Mouse (Mus musculus) lung, postnatal 0 days (tissue): ENCODE measurements around the gene Mical2.

Source experiments
- CTCF ChIP-seq: IDR thresholded peaks from 2 replicates; pipeline ENCODE4 v1.5.1; 2016; ENCODE audit warnings: antibody characterized with exemption, mild to moderate bottlenecking
- EP300 ChIP-seq: IDR thresholded peaks from 2 replicates; pipeline ENCODE4 v1.6.1; 2016; ENCODE audit warnings: antibody characterized with exemption, mild to moderate bottlenecking, control low read depth

GRCm38 (mm10) chr7:112375900-112376299 is 150.2 kb downstream of the Mical2 start:
- TF ChIP-seq CTCF (no peak), EP300 (0 out of 2 replicates have a peak, but pooled peaks have one; percentile 37)
